Mouse (Mus musculus) kidney, adult 11 months (tissue): ENCODE measurements at regions not wholly inside any gene's neighbourhood (a gene's known extent, or its start where the extent isn't known, plus 50 kb on each side); places are given as distances from the start of the nearest gene placed in this dataset.

ENCODE experiments used
- DNase-seq: peaks from one replicate; pipeline ENCODE4 v3.0.0; 2022

GRCm38 (mm10) chr6:133904501-133904900 lies 50.9 kb upstream of the Kap start:
- DNase-seq = no peak

- no peak for DNase-seq
These were observed 81.1 kb upstream of the Kap start for GRCm38 (mm10) chr6:133934667-133935066.

- no peak for DNase-seq
These were observed 82.1 kb upstream of the Kap start for GRCm38 (mm10) chr6:133935671-133936070.

GRCm38 (mm10) chr6:133959902-133960634 lies 75.4 kb upstream of the Etv6 start:
- no peak for DNase-seq

GRCm38 (mm10) chr6:133960713-133961112 lies 74.8 kb upstream of the Etv6 start:
- peak; percentile 49 for DNase-seq

- DNase-seq = no peak
These were observed 72.9 kb upstream of the Etv6 start for GRCm38 (mm10) chr6:133962641-133963040.

- DNase-seq = no peak
These were observed 72.2 kb upstream of the Etv6 start for GRCm38 (mm10) chr6:133963264-133963663.

- DNase-seq = no peak
These were observed 68.2 kb upstream of the Etv6 start for GRCm38 (mm10) chr6:133967286-133967685.

GRCm38 (mm10) chr6:133972054-133972705 lies 63.3 kb upstream of the Etv6 start:
- no peak for DNase-seq

- no peak for DNase-seq
These were observed 62.2 kb upstream of the Etv6 start for GRCm38 (mm10) chr6:133973205-133973838.

- no peak for DNase-seq
These were observed 59.5 kb upstream of the Etv6 start for GRCm38 (mm10) chr6:133975951-133976350.

GRCm38 (mm10) chr6:133976854-133977253 lies 58.6 kb upstream of the Etv6 start:
- no peak for DNase-seq

- DNase-seq = no peak
These were observed 51.5 kb upstream of the Etv6 start for GRCm38 (mm10) chr6:133983804-133984514.

GRCm38 (mm10) chr6:133984666-133985355 lies 50.7 kb upstream of the Etv6 start:
- DNase-seq = peak; percentile 9
